Mouse (Mus musculus) adrenal gland, adult 2 months (tissue): ENCODE measurements around the gene Cradd. TPM values are rescaled to one million over a fixed set of nuclear protein-coding genes. Genes with fewer than 3 reads are reported as not detected.

Experiments used
- DNase-seq: peaks from one replicate; pipeline ENCODE4 v3.0.0; 2021
- polyA plus RNA-seq: library from polyadenylated mRNA; depleted of rRNA; stranded (reverse); fragments of >200 nt; gene quantifications from 2 replicates; pipeline ENCODE4 v1.2.3, GENCODE M21; 2012
- total RNA-seq, 2 experiments: library from RNA; stranded (reverse); gene quantifications; 2 replicates each; pipeline ENCODE4 v1.2.3; 2021

The Cradd gene
- total and polyA plus RNA-seq, 3 experiments = 12.7 to 31.1 (median 13.1) TPM

DNA sequence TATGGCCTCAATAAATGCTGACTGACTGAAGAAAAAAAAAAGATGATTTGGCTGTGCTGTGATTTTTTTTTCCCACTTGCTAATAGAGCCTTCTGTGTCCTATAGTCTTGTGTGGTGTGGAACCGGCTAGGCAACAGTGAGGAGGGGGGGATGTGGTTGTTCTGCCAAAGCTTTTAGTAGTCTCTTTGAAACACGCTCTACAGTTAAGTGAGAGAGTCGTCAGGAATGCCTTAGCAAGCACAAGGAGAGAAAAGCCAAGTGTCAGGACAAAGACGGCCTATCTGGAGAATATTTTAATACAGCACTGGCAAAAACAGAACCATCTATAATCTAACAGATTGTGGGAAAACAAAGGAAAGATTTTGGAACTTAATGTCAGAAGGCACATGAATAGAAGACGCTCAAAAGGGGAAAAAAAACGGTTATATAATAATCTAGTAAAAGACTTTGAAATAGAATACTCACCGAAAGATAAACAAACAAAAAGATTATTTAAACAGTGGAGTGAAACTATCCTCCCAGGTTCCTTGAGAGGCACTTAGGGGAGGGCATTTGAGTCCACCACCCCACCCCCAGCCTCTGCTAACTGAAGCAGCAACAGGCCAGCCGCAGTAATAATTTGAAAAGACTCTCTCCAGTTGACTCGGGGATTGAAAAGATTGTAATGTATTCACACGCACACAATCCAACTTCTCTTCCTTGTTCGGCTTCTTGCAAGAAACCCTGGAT lies 16.9 kb downstream of the Cradd start:
- no peak for DNase-seq

DNA sequence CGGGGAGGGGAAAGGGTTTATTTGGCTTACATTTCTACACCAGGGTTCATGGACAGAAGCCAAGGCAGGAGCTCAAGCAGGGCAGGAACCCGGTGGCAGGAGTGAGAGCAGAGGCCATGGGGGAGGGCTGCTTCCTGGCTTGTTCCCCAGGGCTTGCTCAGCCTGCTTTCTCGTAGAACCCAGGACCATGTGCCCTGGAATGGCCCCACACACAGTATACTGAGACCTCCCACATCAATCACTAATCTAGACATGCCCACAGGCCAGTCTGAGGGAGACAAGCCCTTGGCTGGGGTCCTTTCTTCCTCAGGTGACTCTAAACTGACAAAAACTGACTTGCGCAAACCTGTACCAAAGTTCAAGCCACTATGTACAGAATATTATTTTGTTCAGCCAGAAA lies 19.7 kb downstream of the Cradd start:
- DNase-seq = no peak

DNA sequence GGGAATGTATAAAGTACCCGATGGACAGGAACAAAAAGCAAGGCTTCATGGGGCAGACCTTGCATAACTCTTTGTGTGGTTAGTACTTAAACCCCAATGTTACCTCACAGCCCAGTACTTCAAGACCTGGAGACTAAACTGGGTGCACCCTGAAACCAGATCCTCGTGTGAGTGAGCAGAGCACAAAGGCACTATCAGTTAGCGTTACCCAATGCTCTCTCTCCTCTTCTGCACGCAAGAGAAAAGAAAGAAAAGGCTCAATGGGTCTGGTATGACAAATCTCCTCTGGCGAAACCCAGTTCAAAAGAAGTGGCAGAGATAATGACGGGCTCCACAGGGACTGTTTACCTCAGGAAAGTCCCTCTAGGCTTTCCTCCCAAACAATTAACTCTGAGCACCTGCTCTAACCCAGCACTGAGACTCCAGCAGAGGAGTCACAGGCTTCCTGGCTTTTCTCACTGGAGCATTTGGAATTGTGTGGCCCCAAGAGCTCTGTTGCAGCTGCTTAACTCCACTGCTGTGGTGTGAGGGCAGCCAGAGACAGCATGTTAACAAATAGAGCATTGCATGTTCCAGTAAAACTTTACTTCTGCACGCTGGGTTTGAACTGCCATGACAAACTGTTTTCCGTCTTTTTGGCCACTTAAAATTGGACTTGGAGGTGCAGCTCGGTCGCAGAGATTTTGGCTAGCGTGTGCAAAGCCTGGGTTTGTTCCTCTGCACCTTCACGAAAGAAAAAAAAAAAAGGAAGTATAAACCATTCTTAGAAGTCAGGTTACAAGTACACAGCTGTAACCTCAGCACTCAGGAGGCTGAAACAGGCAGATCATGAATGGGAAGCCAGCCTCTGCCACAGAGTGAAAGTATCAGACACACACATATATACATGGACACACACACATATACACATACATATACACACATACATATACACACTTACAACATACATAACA lies 21.4 kb downstream of the Cradd start:
- no peak for DNase-seq

DNA sequence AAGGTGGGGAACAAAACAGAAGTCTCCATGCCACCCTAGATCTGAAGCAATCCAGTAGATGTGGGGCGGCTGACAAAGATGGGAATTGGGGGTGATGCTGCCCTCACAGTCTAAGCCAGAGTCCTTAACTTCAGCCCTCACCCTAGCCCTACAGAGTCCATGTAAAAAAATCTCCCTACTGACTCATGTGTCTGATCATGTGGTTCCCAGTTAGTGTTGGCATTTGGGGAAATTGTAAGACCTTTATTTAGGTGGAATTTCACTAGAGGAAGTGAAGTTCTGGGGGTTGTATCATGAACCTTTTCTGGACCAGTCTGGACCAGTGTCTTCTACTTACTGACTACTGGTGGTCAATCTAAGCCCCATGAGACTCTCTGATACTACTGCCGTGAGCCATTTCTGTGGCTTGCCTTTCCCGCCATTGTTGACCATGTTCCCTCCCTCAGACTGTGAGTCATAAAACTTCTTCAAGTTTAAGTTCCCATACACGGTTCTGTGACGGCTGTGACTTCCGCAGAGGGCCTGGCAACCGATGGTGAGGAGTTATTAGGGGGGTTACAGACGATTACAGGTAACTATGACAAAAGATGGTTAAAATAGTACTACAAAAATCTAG lies 23.6 kb downstream of the Cradd start:
- DNase-seq = no peak

DNA sequence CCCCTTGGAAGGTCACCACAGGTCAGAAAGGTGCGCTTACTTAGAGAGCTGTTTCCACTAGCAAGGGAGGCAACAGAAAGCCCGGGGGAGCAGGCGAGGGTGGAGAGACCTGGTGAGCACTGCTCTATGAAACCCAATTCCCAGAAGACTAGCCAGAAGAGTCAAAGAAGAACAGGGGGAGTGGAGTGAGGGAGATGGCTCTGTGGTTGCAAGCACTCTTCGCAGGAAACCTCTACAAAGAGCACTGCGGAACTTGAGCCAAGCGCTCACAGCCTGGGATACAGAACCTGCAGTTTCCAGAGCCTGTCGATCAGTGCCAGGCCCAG lies 24.2 kb downstream of the Cradd start:
- DNase-seq = no peak

DNA sequence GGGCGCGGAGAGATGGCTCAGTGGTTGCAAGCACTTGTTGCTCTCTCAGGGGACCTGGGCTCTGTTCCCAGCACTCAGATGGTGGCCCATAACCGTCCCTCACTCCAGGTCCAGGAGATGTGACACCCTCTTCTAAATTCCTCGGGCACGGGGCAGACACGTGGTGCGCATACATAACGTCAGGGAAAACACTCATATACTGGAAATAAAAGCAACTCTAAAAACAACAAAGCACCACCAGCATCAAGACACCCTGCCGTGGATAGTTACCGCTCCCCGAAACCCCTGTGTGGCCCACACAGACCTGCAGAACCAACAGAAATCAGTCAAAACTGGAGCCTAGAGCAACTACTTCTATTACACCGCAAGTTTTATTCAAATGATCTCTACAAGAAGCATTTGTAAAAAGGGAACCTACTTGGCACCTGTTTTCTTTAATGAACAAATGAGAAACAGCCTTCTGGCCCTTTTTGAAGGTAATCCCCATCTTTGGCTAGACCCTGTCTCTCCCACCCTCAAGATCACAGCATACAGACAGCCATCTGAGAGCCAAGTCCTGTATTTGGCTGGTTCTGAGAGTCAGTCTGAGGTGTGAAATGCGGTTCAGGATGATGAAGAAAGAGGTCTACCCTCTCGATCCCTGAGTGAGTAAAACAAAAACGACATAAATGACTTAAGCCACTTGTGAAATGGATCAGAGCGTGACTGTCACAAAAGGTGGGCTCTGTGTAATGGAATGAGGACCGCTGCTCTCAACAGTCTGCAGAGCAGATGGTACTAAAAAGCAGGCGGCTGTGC lies 24.7 kb downstream of the Cradd start:
- no peak for DNase-seq

DNA sequence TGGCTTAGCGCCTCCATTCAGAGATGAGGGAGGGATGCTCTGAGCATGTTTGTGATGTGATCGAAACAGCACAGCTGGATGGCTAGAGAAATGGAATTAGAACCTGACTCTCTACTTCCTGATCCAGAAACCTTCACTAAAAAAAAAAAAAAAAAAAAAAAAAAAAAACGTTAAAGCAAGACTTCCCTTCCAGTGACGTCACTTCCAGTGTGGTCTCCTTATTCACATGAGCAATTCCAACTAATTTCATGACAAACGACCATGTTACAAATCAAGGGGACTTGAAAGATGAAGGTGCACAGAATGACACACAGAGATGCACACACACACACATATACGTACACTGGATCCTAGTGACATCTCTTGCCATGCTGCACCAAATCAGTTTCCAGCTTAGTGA lies 25.4 kb downstream of the Cradd start:
- DNase-seq = no peak

DNA sequence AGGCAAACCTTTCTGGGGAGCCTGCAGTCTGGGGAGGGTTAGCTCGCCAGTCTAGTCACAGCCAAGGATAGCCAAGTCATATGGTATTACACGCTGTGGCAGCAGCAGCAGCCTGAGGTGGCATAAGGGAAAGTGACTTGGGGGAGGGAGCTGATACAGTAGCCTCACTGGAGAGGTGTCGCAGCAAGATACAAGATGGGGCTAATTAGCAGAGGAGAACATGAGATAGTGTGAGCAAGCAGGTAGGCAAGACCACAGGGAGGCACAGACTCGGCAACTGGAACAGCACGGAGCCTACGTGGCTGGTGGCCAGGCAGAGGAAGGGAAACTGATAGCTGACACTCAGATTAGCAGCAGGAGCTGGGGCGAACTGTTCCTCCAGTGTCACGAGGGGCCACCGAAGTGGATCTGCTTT lies 26.2 kb downstream of the Cradd start:
- peak; percentile 56 for DNase-seq

DNA sequence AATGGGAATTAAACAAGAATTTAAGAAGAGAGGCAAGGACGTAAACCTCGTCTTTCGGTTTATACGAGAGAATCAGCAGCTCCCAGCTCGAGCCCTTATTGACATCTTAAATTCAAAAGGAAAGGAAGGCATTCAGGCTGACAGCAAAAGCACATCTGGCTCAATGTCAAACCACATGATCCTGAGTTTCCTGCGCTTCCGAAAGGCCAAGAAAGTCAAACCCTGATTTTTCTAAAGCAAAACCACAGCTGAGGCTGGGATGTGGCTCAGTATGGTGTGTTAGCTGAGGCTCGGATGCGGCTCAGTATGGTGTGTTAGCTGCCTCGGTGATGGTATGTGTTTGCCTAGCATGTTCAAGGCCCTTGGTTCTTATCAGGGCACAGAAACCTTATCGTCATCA lies 26.9 kb downstream of the Cradd start:
- DNase-seq = peak; percentile 26

DNA sequence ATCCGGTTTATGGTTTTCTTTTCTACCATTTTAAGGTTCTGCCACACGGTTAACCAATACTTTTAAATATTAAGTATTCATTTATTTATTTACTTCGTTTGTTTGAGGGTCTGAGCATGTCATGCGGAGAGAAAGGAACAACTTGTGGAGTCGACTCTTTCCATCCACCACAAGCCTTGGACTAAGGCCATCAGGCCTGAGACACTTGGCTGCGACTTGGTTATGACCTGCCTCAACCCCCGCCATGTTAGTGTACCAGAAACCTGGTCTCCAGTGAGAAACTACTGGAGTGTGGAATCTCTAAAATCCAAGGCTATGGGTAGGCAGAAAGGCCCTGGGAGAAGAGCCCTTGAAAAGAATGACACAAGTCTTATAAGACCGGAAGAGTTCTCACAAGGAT lies 30.7 kb downstream of the Cradd start:
- DNase-seq = no peak

DNA sequence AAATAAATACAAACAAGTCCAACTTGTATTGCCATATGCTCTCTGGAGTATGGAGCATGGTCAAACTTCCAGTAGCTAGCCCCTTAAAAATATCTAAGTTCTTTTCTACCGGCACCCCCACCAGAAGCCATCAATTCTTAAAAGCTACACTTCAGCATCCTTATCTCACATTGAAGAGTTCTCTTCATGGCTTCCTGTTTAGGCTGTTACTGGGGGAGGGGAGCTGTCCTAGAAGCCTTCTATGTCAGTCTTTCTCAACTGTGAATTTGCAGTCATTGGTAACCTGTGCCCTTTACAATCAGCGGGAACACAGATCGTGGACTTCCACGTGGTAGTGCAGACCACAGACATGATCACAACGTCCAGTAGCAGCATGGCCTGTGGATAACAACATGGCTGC lies 31.7 kb downstream of the Cradd start:
- no peak for DNase-seq

DNA sequence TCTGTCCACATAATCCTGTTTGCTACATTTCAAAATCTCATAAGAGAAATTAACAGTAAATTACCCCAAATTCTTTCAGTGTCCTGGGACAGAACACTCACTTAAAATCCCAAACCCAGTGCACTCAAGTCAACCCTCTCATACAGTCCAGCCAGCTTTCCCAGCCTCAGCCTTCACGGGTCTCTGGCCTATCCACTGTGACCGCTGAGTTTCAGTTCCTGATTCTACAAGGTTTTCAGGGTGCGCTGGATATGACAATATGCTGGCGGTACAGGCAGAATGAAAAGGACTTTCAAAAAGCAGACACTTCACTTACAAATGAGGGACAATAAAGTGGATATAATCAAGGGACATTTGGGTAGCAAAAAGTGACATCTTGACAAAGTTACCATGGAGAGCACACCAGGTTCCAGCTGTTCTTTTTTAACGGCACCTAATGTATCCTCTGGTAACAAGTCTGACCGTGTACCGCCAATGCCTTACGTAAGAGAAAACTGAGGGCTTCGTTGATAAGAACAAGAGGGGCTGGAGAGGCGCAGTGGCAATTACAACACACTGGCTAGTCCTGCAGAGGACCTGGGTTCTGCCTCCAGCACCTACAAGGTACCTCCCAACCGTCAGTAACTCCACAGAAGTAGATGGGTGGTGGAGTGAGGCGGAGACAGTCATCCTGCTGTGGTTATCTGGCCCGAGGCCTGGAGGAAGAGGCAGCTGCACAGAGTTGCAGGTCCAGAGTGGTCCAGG lies 32.6 kb downstream of the Cradd start:
- no peak for DNase-seq

DNA sequence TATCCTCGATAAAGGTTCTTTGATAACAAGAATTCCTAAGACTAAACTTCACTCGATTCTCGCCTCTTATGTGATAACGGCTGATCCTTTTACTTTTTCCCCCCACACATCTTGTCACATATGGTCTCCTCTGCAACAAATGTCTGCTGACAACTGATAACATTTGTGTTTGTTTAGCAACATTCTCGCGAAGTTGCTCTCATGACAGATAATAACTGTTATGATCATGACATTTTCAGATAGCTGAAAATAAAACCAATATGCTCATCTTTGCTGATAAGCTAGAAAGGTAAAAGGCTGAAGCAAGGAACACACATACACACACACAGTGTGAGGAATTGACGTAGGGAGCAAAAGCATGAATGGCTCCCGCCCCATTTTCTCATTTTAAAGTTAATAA lies 34.1 kb downstream of the Cradd start:
- no peak for DNase-seq

DNA sequence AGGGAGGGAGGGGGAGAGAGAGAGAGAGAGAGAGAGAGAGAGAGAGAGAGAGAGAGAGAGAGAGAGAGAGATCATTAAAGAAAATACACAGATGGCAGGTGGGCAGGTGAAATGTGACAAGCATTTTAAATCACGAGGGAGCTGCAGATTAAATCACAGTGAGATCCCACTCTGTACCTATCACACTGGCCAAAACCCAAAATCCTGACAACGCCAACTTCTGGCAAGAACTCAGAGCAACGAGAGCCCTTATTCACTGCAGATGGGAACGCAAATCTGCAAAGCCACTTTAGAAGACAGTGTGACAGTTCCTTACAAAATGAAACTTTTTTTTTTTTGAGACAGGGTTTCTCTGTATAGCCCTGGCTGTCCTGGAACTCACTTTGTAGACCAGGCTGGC lies 35.7 kb downstream of the Cradd start:
- no peak for DNase-seq

DNA sequence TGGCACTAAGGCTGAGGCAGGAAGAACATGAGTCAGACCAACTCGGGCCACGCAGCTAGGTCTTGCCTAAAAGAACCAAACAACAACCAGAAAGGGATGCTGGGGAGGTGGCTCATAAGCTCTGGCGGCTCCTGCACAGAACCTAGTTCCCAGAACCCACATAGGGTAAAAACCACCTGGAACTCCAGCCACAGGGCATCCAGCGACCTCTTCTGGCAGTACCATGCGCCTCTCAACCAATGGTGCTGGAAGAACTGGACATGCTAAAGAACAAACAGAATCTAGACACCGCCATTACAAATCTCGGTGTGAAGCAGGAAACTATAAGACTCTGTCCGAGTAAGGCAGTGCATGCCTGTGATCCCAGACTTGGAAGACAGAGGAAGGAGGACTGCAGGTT lies 36.6 kb downstream of the Cradd start:
- DNase-seq = no peak

DNA sequence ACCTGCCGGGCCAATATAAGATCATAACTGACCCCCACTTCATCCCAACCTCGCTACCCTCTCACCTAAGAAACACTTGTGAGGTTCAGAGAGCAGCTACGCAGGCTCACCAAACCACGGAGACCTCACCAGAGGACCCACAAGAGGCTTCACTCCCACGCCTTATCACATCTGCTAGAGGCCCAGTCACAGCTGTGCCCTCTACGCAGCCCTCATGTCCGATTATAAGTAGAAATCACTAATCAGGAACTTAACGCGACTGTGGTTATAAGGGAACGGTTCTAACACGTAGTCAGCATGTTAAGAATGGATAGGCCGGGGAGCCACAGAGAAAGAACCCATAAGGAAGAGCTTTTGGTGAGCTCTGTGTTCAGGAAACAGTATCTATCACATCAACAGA lies 40.5 kb downstream of the Cradd start:
- DNase-seq = no peak

DNA sequence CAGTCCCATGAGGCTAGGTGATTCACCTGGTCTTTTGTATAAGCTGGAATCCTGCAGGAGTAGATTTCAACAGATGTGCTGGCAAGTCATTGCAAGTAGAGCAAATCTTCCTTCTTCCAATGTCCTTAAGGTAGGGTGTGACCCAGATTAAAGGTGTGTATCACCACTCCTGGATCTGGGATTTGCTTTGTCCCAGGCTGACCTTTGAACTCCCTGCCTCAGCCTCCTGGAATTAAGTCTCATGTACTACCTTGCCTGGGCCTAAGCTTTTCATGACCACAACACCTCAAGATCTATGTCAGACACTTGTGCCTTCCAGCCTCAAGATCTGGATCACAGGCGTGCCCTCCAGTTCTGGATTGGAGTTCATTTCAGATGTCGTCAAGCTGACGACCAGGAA lies 41.9 kb downstream of the Cradd start:
- DNase-seq = no peak

DNA sequence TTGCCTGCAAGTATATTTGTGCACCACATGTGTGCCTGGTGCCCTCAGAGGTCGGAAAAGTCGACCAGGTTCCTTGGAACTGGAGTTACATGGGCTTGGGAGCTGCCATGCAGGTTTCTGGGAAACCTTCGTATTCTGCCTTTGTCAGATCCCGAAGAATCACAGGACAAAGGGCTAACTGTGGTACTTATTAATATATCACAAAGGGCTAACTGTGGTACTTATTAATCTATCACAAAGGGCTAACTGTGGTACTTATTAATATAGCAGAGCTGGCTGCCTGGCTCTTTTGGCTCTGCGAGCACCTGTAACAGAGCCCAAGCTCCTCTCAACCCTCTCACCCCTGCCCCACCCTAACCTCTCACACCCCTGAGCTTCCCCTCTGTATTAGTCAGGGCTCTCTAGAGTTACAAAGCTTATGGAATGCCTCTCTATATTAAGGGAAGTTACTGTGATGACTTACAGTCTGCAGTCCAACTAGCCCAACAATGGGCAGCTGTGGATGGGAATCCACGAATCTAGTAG lies 42.4 kb downstream of the Cradd start:
- no peak for DNase-seq

DNA sequence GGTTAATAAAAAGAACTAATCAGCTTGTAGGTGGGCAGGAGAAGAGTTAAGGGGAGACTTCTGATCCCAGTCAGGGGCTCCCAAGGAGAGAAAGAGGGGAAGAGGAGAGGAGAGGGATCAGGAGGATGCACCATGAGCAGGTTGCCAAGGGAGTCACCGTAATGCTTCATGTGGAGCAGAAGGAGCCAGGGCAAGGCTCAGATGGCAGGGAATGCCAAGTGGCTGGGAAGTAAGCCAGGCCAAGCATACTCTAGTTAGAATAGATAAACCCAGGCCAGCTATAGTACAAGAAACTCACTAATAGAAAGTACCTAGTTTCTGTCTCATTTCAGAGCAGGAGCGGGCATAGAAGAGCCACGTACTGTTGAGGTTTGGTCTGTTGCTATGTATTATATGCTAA lies 43.6 kb downstream of the Cradd start:
- no peak for DNase-seq

DNA sequence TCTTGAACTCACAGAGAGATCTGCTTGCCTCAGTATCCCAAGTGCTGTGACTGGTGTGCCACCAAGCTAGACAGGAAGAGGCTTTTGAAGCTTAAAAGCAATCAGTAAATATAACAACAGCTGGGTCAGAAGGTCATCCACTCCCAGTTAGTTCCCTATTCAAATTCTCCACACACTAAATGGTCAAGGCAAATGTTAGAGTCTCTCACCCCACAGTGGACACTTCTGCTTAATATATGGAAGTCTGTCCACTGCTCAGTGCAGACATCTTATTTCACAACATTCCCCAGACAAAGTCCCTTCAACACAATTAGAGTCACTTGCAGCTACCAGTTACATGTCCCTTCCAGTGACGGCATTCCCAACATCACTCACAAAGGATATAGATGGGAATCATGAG lies 44.5 kb downstream of the Cradd start:
- no peak for DNase-seq

DNA sequence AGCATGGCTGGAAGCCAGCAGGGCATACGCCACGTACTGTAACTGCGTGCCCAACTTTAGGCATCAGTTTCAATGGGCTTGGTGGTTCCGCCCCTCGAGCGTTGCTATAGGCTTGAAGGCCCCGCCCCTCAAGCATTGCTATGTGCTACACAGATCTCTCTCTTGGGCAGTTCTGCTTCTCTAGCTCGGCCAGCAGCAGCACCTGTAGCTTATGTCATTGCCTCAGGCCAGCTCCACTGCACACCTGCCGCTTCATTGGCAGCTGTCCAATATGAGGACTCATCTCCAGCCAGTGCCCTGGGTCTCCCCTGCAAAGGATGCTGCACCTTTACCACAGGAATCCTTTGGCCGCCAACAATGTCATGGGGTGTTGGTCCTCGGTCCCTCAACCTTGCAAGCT lies 45.8 kb downstream of the Cradd start:
- DNase-seq = no peak
